Mouse (Mus musculus) myocyte (in vitro differentiated cells): ENCODE data around the gene Hist1h2bm. TPM values are rescaled to one million over a fixed set of nuclear protein-coding genes. Genes with fewer than 3 reads are reported as not detected.
"Not testable (repeated sequence)": the region's sequence is repeated elsewhere in the genome, so short reads cannot be mapped to it uniquely, and the experiment has no call there.

Experiments
- H3K27me3 ChIP-seq: one replicate; pipeline ENCODE4 v1.6.1; 2011; ENCODE audit not compliant: control insufficient read depth, insufficient read depth, insufficient read length
- H3K36me3 ChIP-seq: one replicate; pipeline ENCODE4 v1.6.1; 2011; ENCODE audit not compliant: control insufficient read depth, insufficient read depth
- H3K4me2 ChIP-seq: one replicate; pipeline ENCODE4 v1.6.1; 2011; ENCODE audit warnings: low read depth, control low read depth
- H3K4me3 ChIP-seq: one replicate; pipeline ENCODE4 v1.5.1; 2011; ENCODE audit warnings: mild to moderate bottlenecking, control low read depth, moderate library complexity
- H3K79me2 ChIP-seq: one replicate; pipeline ENCODE4 v1.6.1; 2011; ENCODE audit not compliant: control insufficient read depth, insufficient read depth
- H3ac ChIP-seq: one replicate; pipeline ENCODE4 v1.6.1; 2011; ENCODE audit not compliant: control insufficient read depth, insufficient read length
- CEBPB ChIP-seq: IDR thresholded peaks from 2 replicates; pipeline ENCODE4 v1.6.1; 2011; ENCODE audit warnings: mild to moderate bottlenecking, moderate library complexity; ENCODE audit not compliant: poor library complexity, insufficient read depth, severe bottlenecking
- E2F4 ChIP-seq: IDR thresholded peaks from one replicate; pipeline ENCODE4 v1.6.1; 2011; ENCODE audit warnings: mild to moderate bottlenecking, control low read depth, moderate library complexity; ENCODE audit not compliant: insufficient read depth
- MAX ChIP-seq: IDR thresholded peaks from one replicate; pipeline ENCODE4 v1.6.1; 2011; ENCODE audit warnings: low read depth, mild to moderate bottlenecking, control low read depth
- MYOD1 ChIP-seq, 3 experiments: IDR thresholded peaks; one replicate each; pipeline ENCODE4 v1.6.1; 2011; ENCODE audit warnings: control low read depth in 2 of 3, low read depth in 2 of 3, mild to moderate bottlenecking in 2 of 3, moderate library complexity in 1 of 3; ENCODE audit not compliant: insufficient read length in 2 of 3, control insufficient read depth in 1 of 3
- MYOG ChIP-seq, 3 experiments: IDR thresholded peaks; one replicate each; pipeline ENCODE4 v1.6.1; 2011; ENCODE audit warnings: control low read depth in 2 of 3, low read depth in 2 of 3, mild to moderate bottlenecking in 2 of 3; ENCODE audit not compliant: insufficient read length in 2 of 3, control insufficient read depth in 1 of 3, insufficient read depth in 1 of 3
- POLR2A ChIP-seq: IDR thresholded peaks from one replicate; pipeline ENCODE4 v1.6.1; 2011; ENCODE audit warnings: low read depth, mild to moderate bottlenecking, control low read depth, moderate library complexity; ENCODE audit not compliant: insufficient read length
- POLR2AphosphoS2 ChIP-seq: IDR thresholded peaks from one replicate; pipeline ENCODE4 v1.6.1; 2011; ENCODE audit warnings: low read depth, control low read depth; ENCODE audit not compliant: insufficient read length
- REST ChIP-seq: IDR thresholded peaks from one replicate; pipeline ENCODE4 v1.6.1; 2011; ENCODE audit warnings: mild to moderate bottlenecking, control low read depth, moderate library complexity; ENCODE audit not compliant: insufficient read depth, insufficient read length
- SRF ChIP-seq: IDR thresholded peaks from one replicate; pipeline ENCODE4 v1.6.1; 2011; ENCODE audit warnings: low read depth; ENCODE audit not compliant: control insufficient read depth, insufficient read length
- TCF12 ChIP-seq: IDR thresholded peaks from one replicate; pipeline ENCODE4 v1.6.1; 2011; ENCODE audit warnings: mild to moderate bottlenecking, control low read depth; ENCODE audit not compliant: poor library complexity, insufficient read depth, severe bottlenecking
- TCF3 ChIP-seq: IDR thresholded peaks from one replicate; pipeline ENCODE4 v1.6.1; 2011; ENCODE audit warnings: low read depth, control low read depth; ENCODE audit not compliant: insufficient read length
- USF1 ChIP-seq: IDR thresholded peaks from one replicate; pipeline ENCODE4 v1.6.1; 2011; ENCODE audit warnings: low read depth, mild to moderate bottlenecking, control low read depth, moderate library complexity
- polyA plus RNA-seq: library from polyadenylated mRNA; unstranded; fragments of >200 nt; fragmentation: generic; extraction: Trizol; gene quantifications from one replicate; pipeline ENCODE4 v1.2.1, GENCODE M21; 2012; ENCODE audit warnings: missing spikeins

Gene Hist1h2bm
- polyA plus RNA-seq, 1 experiment = 1.3 TPM

DNA sequence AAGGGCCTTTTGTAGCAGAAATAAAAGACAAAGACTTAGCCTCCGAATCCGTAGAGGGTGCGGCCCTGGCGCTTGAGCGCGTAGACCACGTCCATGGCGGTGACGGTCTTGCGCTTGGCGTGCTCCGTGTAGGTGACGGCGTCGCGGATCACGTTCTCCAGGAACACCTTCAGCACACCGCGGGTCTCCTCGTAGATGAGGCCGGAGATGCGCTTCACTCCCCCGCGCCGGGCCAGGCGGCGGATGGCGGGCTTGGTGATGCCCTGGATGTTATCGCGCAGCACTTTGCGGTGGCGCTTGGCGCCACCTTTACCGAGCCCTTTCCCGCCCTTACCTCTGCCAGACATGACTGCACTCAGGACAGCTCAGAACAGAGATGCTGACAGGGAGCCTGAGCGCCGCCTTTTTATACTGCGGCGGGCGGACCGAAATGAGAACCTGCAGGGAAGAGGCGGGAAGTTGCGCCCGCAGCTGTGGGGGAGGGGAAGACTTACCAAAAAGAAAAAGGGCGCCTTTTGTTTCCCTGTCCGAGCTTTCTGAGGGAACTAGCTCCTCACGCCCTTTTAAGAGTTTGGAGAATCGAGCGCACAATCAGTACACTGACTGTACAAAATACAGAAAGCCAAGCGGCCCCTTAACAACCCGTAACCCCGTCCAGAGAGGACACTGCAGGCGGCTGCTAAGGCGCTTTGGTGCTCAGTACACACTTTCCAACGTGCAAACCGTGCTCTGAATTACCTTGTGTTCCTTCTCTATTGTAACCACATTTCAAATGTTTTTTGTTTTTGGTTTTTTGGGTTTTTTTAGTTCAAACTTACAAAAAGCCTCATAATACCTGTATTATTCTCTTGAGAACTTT is 28.5 kb downstream of the Hist1h2bm start, which contains the start of gene Hist1h4k:
Gene Hist1h4k (minus strand): TSS at position 347 of the 859 bp plus-strand sequence.
- not testable (repeated sequence) for H3ac ChIP-seq, H3K27me3 ChIP-seq, H3K36me3 ChIP-seq
- Histone ChIP-seq H3K4me3 (peak within 1 kb of the TSS; percentile 43), H3K4me2 (peak within 1 kb of the TSS; percentile 82), H3K79me2 (peaks cover 23% of the 10 kb centered on the region)
- peak; percentile 80 for TF ChIP-seq POLR2A
- peak; percentile 92 for TF ChIP-seq POLR2AphosphoS2
- peak; percentile 69 for TF ChIP-seq E2F4

DNA sequence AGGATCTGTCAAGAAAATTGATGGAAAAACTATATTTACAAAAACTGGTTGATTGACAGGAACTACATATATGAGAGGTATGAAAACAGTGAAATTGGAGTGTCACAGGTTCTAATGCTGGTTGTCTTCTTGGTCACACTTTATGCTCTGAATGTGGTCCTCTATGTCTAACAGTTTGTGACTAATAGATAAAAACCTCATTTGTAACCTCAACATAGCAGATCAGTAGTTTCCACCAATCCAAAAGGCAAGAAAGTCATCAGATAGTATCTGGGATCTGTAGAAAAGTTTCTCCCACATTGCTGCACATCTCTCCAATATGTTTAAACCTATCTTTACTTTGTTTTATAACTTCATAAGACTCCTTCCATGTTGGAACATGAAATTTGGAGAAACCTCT is 29.6 kb downstream of the Hist1h2bm start:
- H3K4me3 ChIP-seq = peak overlapping the region; percentile 43
- H3K4me2 ChIP-seq = peak overlapping the region; percentile 74
- TF ChIP-seq CEBPB (no peak), TCF3 (no peak), MYOD1 (IDR thresholded peaks at IDR 0.05; ENCODE audit: control insufficient read depth in 1 of 3, insufficient read length in 2 of 3, low read depth in 2 of 3) (no peak), POLR2AphosphoS2 (no peak), REST (no peak), MAX (no peak), TCF12 (no peak), SRF (no peak), MYOG (IDR thresholded peaks at IDR 0.05; ENCODE audit: control insufficient read depth in 1 of 3, insufficient read depth in 1 of 3, insufficient read length in 2 of 3, low read depth in 2 of 3) (no peak), E2F4 (no peak), USF1 (no peak), POLR2A (no peak)
- H3K27me3 ChIP-seq = no peaks in the 10 kb centered on the region
- no peaks in the 10 kb centered on the region for H3K36me3 ChIP-seq
- H3K79me2 ChIP-seq = peaks cover 22% of the 10 kb centered on the region
- H3ac ChIP-seq = no peak overlapping the region

DNA sequence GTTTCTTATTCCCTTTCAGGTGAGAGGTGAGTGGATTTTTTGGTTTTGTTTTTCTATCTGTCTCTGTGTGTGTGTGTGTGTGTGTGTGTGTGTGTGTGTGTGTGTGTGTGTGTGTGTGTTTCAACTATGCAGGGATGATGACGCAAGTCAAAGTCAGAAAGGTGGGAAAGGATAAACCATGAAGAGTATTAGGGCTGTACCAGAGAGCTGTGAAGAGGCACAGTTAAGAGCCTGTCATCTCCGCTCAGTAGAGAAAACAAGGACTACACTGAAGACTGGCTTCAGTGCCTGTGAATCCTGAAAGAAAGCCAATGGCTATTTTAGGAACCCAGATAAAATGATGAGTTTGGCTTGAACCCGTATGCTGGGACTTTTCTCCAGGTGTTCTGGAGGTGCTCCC is 30.0 kb downstream of the Hist1h2bm start:
- Histone ChIP-seq H3K79me2 (peaks cover 18% of the 10 kb centered on the region), H3K4me2 (peak overlapping the region; percentile 74), H3ac (no peak overlapping the region), H3K36me3 (no peaks in the 10 kb centered on the region), H3K27me3 (no peaks in the 10 kb centered on the region), H3K4me3 (no peak overlapping the region)
- 0 out of 2 replicates have a peak, but pooled peaks have one; percentile 38 for TF ChIP-seq CEBPB
- TF ChIP-seq USF1 = no peak

DNA sequence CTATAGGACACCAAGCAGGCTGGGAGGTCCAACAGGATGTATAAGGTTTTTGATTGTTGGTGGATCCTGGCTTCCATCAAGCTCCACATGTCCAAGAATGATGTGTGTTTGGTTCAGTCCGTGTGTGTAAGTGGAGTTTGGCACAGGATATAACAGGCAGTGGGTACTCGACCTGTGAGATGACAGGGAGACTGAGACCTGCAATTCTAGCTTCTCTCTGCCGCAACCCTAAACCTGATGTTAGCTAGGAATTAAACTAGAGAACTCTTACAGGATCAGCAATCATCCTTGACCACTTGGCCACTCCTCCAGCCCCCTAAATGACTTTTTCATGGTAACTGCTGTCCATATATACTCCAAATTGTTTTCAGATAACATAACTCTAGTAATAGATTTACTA is 30.5 kb downstream of the Hist1h2bm start:
- TF ChIP-seq CEBPB (no peak), REST (no peak), MAX (no peak), TCF12 (no peak), E2F4 (no peak), POLR2A (no peak), SRF (no peak), USF1 (no peak), POLR2AphosphoS2 (no peak), MYOG (IDR thresholded peaks at IDR 0.05; ENCODE audit: control insufficient read depth in 1 of 3, insufficient read depth in 1 of 3, insufficient read length in 2 of 3, low read depth in 2 of 3) (no peak), MYOD1 (IDR thresholded peaks at IDR 0.05; ENCODE audit: control insufficient read depth in 1 of 3, insufficient read length in 2 of 3, low read depth in 2 of 3) (no peak), TCF3 (no peak)
- H3K79me2 ChIP-seq = peaks cover 18% of the 10 kb centered on the region
- H3K4me2 ChIP-seq = peak overlapping the region; percentile 74
- H3K36me3 ChIP-seq = no peaks in the 10 kb centered on the region
- no peaks in the 10 kb centered on the region for H3K27me3 ChIP-seq
- peak overlapping the region; percentile 24 for H3K4me3 ChIP-seq
- H3ac ChIP-seq = no peak overlapping the region

DNA sequence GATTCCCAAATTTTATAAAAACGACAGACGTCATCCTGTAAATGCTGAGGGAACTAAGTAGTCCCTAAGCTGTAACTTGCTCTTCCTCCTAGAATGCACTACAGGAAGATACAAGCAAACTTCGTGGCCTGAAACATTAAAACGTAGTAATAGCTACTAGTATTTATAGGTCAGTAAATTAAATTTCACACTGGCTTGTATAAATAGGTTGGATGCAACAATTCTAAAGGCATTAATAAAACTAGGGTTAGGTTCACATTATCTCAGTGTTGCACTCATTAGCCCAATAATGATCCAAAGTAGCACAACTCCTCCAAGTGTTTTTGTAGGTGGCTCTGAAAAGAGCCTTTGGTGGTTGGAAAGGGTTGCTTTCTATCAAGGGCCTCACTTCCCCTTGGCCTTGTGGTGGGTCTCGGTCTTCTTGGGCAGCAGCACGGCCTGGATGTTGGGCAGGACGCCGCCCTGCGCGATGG is 31.2 kb downstream of the Hist1h2bm start:
- peak overlapping the region; percentile 74 for H3K4me2 ChIP-seq
- H3ac ChIP-seq = no peak overlapping the region
- TF ChIP-seq MYOG (IDR thresholded peaks at IDR 0.05; ENCODE audit: control insufficient read depth in 1 of 3, insufficient read depth in 1 of 3, insufficient read length in 2 of 3, low read depth in 2 of 3) (no peak), TCF3 (no peak), POLR2AphosphoS2 (no peak), TCF12 (no peak), POLR2A (no peak), REST (no peak), USF1 (no peak), SRF (no peak), MAX (no peak)
- no peaks in the 10 kb centered on the region for H3K36me3 ChIP-seq
- H3K27me3 ChIP-seq = no peaks in the 10 kb centered on the region
- H3K4me3 ChIP-seq = peak overlapping the region; percentile 24
- H3K79me2 ChIP-seq = peaks cover 16% of the 10 kb centered on the region
